Mouse (Mus musculus) CD4-positive, CD25-positive, alpha-beta regulatory T cell (primary cell): ENCODE data around the gene Rae1. TPM values are rescaled to one million over a fixed set of nuclear protein-coding genes. Genes with fewer than 3 reads are reported as not detected.

Experiments used
- polyA plus RNA-seq: library from polyadenylated mRNA; unstranded; fragments of 100-300 nt; shearing (Covaris generic); gene quantifications from one replicate; pipeline ENCODE4 v1.2.1, GENCODE M21; 2017

The Rae1 gene
- polyA plus RNA-seq = 142 TPM

DNA sequence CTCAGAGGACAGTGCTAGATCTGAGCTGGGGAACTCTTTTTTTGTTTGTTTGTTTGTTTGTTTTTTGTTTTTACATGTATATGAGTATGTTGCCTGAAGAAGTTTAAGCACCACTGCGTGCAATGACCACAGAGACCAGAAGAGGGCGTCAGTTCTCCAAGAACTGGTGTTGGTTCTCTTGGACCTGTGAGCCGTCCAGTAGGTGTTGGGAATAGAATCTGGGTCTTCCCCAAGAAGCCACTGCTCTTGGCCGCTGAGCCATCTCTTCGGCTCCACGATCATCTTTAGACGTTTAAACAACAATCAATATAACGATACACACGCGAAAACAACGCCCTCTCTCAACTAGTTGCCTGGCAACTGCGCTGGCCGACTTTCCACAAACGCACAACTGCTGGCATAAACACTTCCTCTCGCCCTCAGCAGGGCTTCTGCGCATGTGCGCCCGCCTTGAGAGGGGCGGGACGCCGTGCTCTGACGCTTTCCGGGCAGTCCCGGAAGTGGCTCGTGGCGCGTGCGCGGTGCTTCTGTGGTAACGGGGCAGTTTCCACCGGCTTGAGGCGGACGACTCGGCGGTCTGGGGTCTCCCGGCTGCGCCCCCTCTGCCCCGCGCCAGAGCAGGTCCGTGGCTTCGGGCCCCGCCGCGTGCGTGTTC lies at the start of gene Rae1:
TSS of gene Rae1 (plus strand) at position 488 of the 655 bp plus-strand sequence.

DNA sequence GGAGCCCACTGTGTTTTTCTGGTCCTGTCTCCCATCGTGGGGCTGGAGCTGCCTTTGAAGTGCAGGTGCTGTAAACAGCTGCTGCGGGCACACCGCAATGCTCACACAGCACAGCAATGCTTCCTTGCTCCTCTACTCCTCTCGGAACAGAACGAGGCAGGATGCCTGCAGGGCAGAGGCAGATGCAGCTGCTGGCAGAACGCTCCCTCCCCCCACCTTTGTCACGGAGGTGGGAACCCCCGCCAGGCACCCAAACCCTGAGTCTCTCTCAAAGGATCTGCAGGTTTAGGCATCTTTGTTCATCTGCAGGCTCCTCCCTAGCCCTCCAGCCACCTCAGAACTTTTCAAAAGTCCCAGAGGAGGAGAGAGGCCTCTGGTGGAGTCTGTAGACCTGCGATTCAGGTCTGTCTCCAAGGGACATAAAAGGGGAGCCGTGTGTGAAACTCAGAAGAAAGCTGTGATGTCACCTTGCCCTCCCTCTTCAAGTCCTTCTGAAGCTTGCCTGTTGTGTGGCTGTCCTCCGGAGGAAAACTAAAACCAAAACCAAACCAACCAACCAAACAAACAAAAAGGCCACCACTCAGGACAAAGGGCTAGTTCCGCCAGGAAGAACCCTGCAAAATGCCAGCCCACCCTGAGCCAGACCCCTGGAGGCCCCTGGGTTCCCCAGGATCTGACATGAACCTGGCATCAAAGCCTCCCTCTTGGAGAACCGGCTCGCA lies 22.3 kb upstream of the Rae1 start, which contains the start of gene Spo11:
TSS of gene Spo11 (plus strand) at position 292 of the 722 bp plus-strand sequence.

GRCm38 (mm10) chr2:173020430-173020829 lies 20.5 kb downstream of the Rae1 start, which contains the start of gene Rbm38:
Gene Rbm38 (plus strand): TSS chr2:173020498.

Other genes starting within 250 kb of the Rae1 start
- 26.8 TPM for gene Bmp7, start 59.8 kb upstream of the Rae1 start, polyA plus RNA-seq
- 4.9 TPM for gene Spo11, start 22.4 kb upstream of the Rae1 start, polyA plus RNA-seq
- gene Rbm38, start 20.4 kb downstream of the Rae1 start, polyA plus RNA-seq = 80.8 TPM
- not detected for gene Ctcfl, start 119.4 kb downstream of the Rae1 start, polyA plus RNA-seq
- gene Pck1, start 152.9 kb downstream of the Rae1 start, polyA plus RNA-seq = 0.17 TPM
- gene Zbp1, start 218.8 kb downstream of the Rae1 start, polyA plus RNA-seq = 185 TPM